Mouse (Mus musculus) spleen, adult 2 months (tissue): ENCODE measurements at regions not wholly inside any gene's neighbourhood (a gene's known extent, or its start where the extent isn't known, plus 50 kb on each side); places are given as distances from the start of the nearest gene placed in this dataset.

Source experiments
- CTCF ChIP-seq: fragments of 200-500 bp; IDR thresholded peaks from 2 replicates; pipeline ENCODE4 v1.5.1; 2011; ENCODE audit warnings: mild to moderate bottlenecking, inconsistent platforms; ENCODE audit not compliant: insufficient read depth, insufficient read length, insufficient replicate concordance; ENCODE audit errors: extremely low read depth
- POLR2A ChIP-seq: fragments of 200-500 bp; IDR thresholded peaks from 2 replicates; pipeline ENCODE4 v1.6.1; 2011; ENCODE audit warnings: low read depth, low read length, inconsistent platforms

- no peak for TF ChIP-seq POLR2A
- no peak for TF ChIP-seq CTCF
Observed at GRCm38 (mm10) chr3:63556741-63557140, 73.1 kb upstream of the Gm34302 start.
